Mouse (Mus musculus): Measurements from ENCODE around the gene Gm3238.

DNA sequence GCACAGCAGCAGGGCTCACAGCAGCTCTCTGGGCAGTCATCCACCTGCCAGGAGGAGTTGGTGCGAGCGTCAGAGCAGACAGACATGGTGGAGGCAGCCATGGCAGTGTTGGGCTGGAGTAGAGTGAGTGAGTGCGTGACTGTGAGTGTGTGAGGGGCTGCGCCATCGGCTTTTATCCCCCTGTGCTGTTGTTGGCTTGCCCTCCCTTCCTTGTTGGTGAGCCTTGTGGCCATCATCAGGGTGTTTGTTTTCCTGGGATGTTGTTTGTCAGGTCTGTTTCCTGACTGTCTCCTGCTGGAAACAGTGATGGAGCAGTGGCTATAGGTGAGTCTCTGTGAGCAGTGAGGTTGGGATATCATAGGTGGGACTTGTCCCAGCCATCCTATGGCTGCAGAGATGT is 40.6 kb upstream of the Gm3238 start, which contains the start of gene Gm9507:
- TF ChIP-seq CTCF (IDR thresholded peaks at IDR 0.05; ENCODE audit: borderline replicate concordance, control insufficient read depth, extremely low read depth, insufficient read depth, low read length, poor library complexity) = no peak
- TF ChIP-seq POLR2A (IDR thresholded peaks at IDR 0.05; ENCODE audit: control insufficient read depth, extremely low read depth, insufficient read depth, low read length, poor library complexity) = no peak

Measured in thymus, adult 2 months (tissue).